Mouse (Mus musculus): ENCODE measurements around the gene Slc25a26. TPM values are rescaled to one million over a fixed set of nuclear protein-coding genes. Genes with fewer than 3 reads are reported as not detected.

The Slc25a26 gene
- polyA plus RNA-seq, 1 experiment from 2014 or later: 10.7 TPM

- WGBS (ENCODE audit: insufficient replicate concordance): 69% methylated on average over 6 of the region's 6 CpGs
- no peak for ATAC-seq (replicated peaks; ENCODE audit: insufficient number of reproducible peaks, low FRiP score, low TSS enrichment)
- peaks cover 5% of the 10 kb centered on the region for H3K4me1 ChIP-seq (ENCODE audit: control insufficient read depth, insufficient read depth, low read length)
- no peak overlapping the region for H3K4me2 ChIP-seq
- no peaks in the 10 kb centered on the region for H3K27me3 ChIP-seq (ENCODE audit: control insufficient read depth, insufficient read depth, low read length)
- H3K4me3 ChIP-seq (ENCODE audit: low read depth, low read length): no peak overlapping the region
- no peak overlapping the region for H3K9ac ChIP-seq (ENCODE audit: low read depth, low read length)
- no peak overlapping the region for H3K27ac ChIP-seq (ENCODE audit: low read depth, low read length)
- H3K9me3 ChIP-seq (replicated peaks; ENCODE audit: control insufficient read depth, low read length): no peaks in the 10 kb centered on the region
- peaks cover 21% of the 10 kb centered on the region for H3K36me3 ChIP-seq (ENCODE audit: control insufficient read depth, insufficient read depth, low read length)
Measured at GRCm38 (mm10) chr6:94614346-94614745, 114.2 kb downstream of the Slc25a26 start.

- ATAC-seq (replicated peaks; ENCODE audit: insufficient number of reproducible peaks, low FRiP score, low TSS enrichment): no peak
- H3K4me3 ChIP-seq (ENCODE audit: low read depth, low read length): no peak overlapping the region
- WGBS (ENCODE audit: insufficient replicate concordance): 79% methylated on average over 4 of the region's 4 CpGs
- H3K4me1 ChIP-seq (ENCODE audit: control insufficient read depth, insufficient read depth, low read length): peaks cover 14% of the 10 kb centered on the region
- H3K4me2 ChIP-seq: no peak overlapping the region
- no peaks in the 10 kb centered on the region for H3K27me3 ChIP-seq (ENCODE audit: control insufficient read depth, insufficient read depth, low read length)
- H3K27ac ChIP-seq (ENCODE audit: low read depth, low read length): no peak overlapping the region
- H3K9ac ChIP-seq (ENCODE audit: low read depth, low read length): no peak overlapping the region
- no peaks in the 10 kb centered on the region for H3K9me3 ChIP-seq (replicated peaks; ENCODE audit: control insufficient read depth, low read length)
- peaks cover 17% of the 10 kb centered on the region for H3K36me3 ChIP-seq (ENCODE audit: control insufficient read depth, insufficient read depth, low read length)
Measured at GRCm38 (mm10) chr6:94615936-94616335, 115.8 kb downstream of the Slc25a26 start.

GRCm38 (mm10) chr6:94618671-94619070 lies 118.5 kb downstream of the Slc25a26 start:
- H3K27me3 ChIP-seq (ENCODE audit: control insufficient read depth, insufficient read depth, low read length): no peaks in the 10 kb centered on the region
- ATAC-seq (replicated peaks; ENCODE audit: insufficient number of reproducible peaks, low FRiP score, low TSS enrichment): no peak
- H3K9ac ChIP-seq (ENCODE audit: low read depth, low read length): no peak overlapping the region
- H3K36me3 ChIP-seq (ENCODE audit: control insufficient read depth, insufficient read depth, low read length): peaks cover 9% of the 10 kb centered on the region; the same call in 1 of the 2 replicates
- no peaks in the 10 kb centered on the region for H3K9me3 ChIP-seq (replicated peaks; ENCODE audit: control insufficient read depth, low read length)
- no peak overlapping the region for H3K4me3 ChIP-seq (ENCODE audit: low read depth, low read length)
- no peak overlapping the region for H3K4me2 ChIP-seq
- 72% methylated on average over 5 of the region's 5 CpGs for WGBS (ENCODE audit: insufficient replicate concordance)
- peaks cover 14% of the 10 kb centered on the region for H3K4me1 ChIP-seq (ENCODE audit: control insufficient read depth, insufficient read depth, low read length)
- no peak overlapping the region for H3K27ac ChIP-seq (ENCODE audit: low read depth, low read length)

- H3K27me3 ChIP-seq (ENCODE audit: control insufficient read depth, insufficient read depth, low read length): no peaks in the 10 kb centered on the region
- H3K9ac ChIP-seq (ENCODE audit: low read depth, low read length): no peak overlapping the region
- H3K9me3 ChIP-seq (replicated peaks; ENCODE audit: control insufficient read depth, low read length): no peaks in the 10 kb centered on the region
- WGBS (ENCODE audit: insufficient replicate concordance): 82% methylated on average over 6 of the region's 6 CpGs
- no peak overlapping the region for H3K4me3 ChIP-seq (ENCODE audit: low read depth, low read length)
- peaks cover 14% of the 10 kb centered on the region for H3K4me1 ChIP-seq (ENCODE audit: control insufficient read depth, insufficient read depth, low read length)
- no peak overlapping the region for H3K4me2 ChIP-seq
- H3K27ac ChIP-seq (ENCODE audit: low read depth, low read length): no peak overlapping the region
- no peak for ATAC-seq (replicated peaks; ENCODE audit: insufficient number of reproducible peaks, low FRiP score, low TSS enrichment)
- peaks cover 13% of the 10 kb centered on the region for H3K36me3 ChIP-seq (ENCODE audit: control insufficient read depth, insufficient read depth, low read length)
Measured at GRCm38 (mm10) chr6:94620287-94620686, 120.2 kb downstream of the Slc25a26 start.

GRCm38 (mm10) chr6:94620801-94621301 lies 120.7 kb downstream of the Slc25a26 start:
- ATAC-seq (replicated peaks; ENCODE audit: insufficient number of reproducible peaks, low FRiP score, low TSS enrichment): no peak
- Histone ChIP-seq H3K27ac (ENCODE audit: low read depth, low read length) (no peak overlapping the region), H3K4me3 (ENCODE audit: low read depth, low read length) (no peak overlapping the region), H3K4me2 (no peak overlapping the region), H3K9ac (ENCODE audit: low read depth, low read length) (no peak overlapping the region), H3K36me3 (ENCODE audit: control insufficient read depth, insufficient read depth, low read length) (peaks cover 13% of the 10 kb centered on the region), H3K27me3 (ENCODE audit: control insufficient read depth, insufficient read depth, low read length) (no peaks in the 10 kb centered on the region), H3K4me1 (ENCODE audit: control insufficient read depth, insufficient read depth, low read length) (peaks cover 16% of the 10 kb centered on the region), H3K9me3 (replicated peaks; ENCODE audit: control insufficient read depth, low read length) (no peaks in the 10 kb centered on the region)
- 70% methylated on average over 9 of the region's 9 CpGs for WGBS (ENCODE audit: insufficient replicate concordance)

GRCm38 (mm10) chr6:94622983-94623382 lies 122.9 kb downstream of the Slc25a26 start:
- Histone ChIP-seq H3K4me3 (ENCODE audit: low read depth, low read length) (no peak overlapping the region), H3K4me1 (ENCODE audit: control insufficient read depth, insufficient read depth, low read length) (peaks cover 16% of the 10 kb centered on the region), H3K4me2 (no peak overlapping the region), H3K27me3 (ENCODE audit: control insufficient read depth, insufficient read depth, low read length) (no peaks in the 10 kb centered on the region), H3K36me3 (ENCODE audit: control insufficient read depth, insufficient read depth, low read length) (peaks cover 9% of the 10 kb centered on the region), H3K27ac (ENCODE audit: low read depth, low read length) (no peak overlapping the region), H3K9me3 (replicated peaks; ENCODE audit: control insufficient read depth, low read length) (no peaks in the 10 kb centered on the region), H3K9ac (ENCODE audit: low read depth, low read length) (no peak overlapping the region)
- no peak for ATAC-seq (replicated peaks; ENCODE audit: insufficient number of reproducible peaks, low FRiP score, low TSS enrichment)
- 75% methylated on average over 4 of the region's 4 CpGs for WGBS (ENCODE audit: insufficient replicate concordance)

- no peak for ATAC-seq (replicated peaks; ENCODE audit: insufficient number of reproducible peaks, low FRiP score, low TSS enrichment)
- 80% methylated on average over 5 of the region's 5 CpGs for WGBS (ENCODE audit: insufficient replicate concordance)
- peaks cover 7% of the 10 kb centered on the region for H3K36me3 ChIP-seq (ENCODE audit: control insufficient read depth, insufficient read depth, low read length)
- H3K9ac ChIP-seq (ENCODE audit: low read depth, low read length): no peak overlapping the region
- no peaks in the 10 kb centered on the region for H3K27me3 ChIP-seq (ENCODE audit: control insufficient read depth, insufficient read depth, low read length)
- peaks cover 12% of the 10 kb centered on the region; the same call in 1 of the 2 replicates for H3K4me1 ChIP-seq (ENCODE audit: control insufficient read depth, insufficient read depth, low read length)
- no peak overlapping the region for H3K4me2 ChIP-seq
- no peak overlapping the region for H3K27ac ChIP-seq (ENCODE audit: low read depth, low read length)
- no peaks in the 10 kb centered on the region for H3K9me3 ChIP-seq (replicated peaks; ENCODE audit: control insufficient read depth, low read length)
- no peak overlapping the region for H3K4me3 ChIP-seq (ENCODE audit: low read depth, low read length)
Measured at GRCm38 (mm10) chr6:94624543-94624942, 124.4 kb downstream of the Slc25a26 start.

GRCm38 (mm10) chr6:94625896-94626295 lies 125.8 kb downstream of the Slc25a26 start:
- Histone ChIP-seq H3K4me3 (ENCODE audit: low read depth, low read length) (no peak overlapping the region), H3K9me3 (replicated peaks; ENCODE audit: control insufficient read depth, low read length) (no peaks in the 10 kb centered on the region), H3K4me2 (no peak overlapping the region), H3K27ac (ENCODE audit: low read depth, low read length) (no peak overlapping the region), H3K36me3 (ENCODE audit: control insufficient read depth, insufficient read depth, low read length) (peaks cover 4% of the 10 kb centered on the region), H3K4me1 (ENCODE audit: control insufficient read depth, insufficient read depth, low read length) (peaks cover 5% of the 10 kb centered on the region; the same call in 1 of the 2 replicates), H3K9ac (ENCODE audit: low read depth, low read length) (no peak overlapping the region), H3K27me3 (ENCODE audit: control insufficient read depth, insufficient read depth, low read length) (no peaks in the 10 kb centered on the region)
- ATAC-seq (replicated peaks; ENCODE audit: insufficient number of reproducible peaks, low FRiP score, low TSS enrichment): no peak
- 63% methylated on average over 5 of the region's 5 CpGs for WGBS (ENCODE audit: insufficient replicate concordance)

- WGBS (ENCODE audit: insufficient replicate concordance): 41% methylated on average over 2 of the region's 2 CpGs
- H3K27ac ChIP-seq (ENCODE audit: low read depth, low read length): no peak overlapping the region
- no peaks in the 10 kb centered on the region for H3K9me3 ChIP-seq (replicated peaks; ENCODE audit: control insufficient read depth, low read length)
- no peaks in the 10 kb centered on the region for H3K27me3 ChIP-seq (ENCODE audit: control insufficient read depth, insufficient read depth, low read length)
- no peak overlapping the region for H3K4me3 ChIP-seq (ENCODE audit: low read depth, low read length)
- peaks cover 4% of the 10 kb centered on the region for H3K36me3 ChIP-seq (ENCODE audit: control insufficient read depth, insufficient read depth, low read length)
- H3K4me2 ChIP-seq: no peak overlapping the region
- no peak for ATAC-seq (replicated peaks; ENCODE audit: insufficient number of reproducible peaks, low FRiP score, low TSS enrichment)
- no peak overlapping the region for H3K9ac ChIP-seq (ENCODE audit: low read depth, low read length)
- peaks cover 10% of the 10 kb centered on the region for H3K4me1 ChIP-seq (ENCODE audit: control insufficient read depth, insufficient read depth, low read length)
Measured at GRCm38 (mm10) chr6:94626807-94627206, 126.7 kb downstream of the Slc25a26 start.
